Mouse (Mus musculus): ENCODE measurements around the gene Tmem104.

Tmem104 gene

DNA sequence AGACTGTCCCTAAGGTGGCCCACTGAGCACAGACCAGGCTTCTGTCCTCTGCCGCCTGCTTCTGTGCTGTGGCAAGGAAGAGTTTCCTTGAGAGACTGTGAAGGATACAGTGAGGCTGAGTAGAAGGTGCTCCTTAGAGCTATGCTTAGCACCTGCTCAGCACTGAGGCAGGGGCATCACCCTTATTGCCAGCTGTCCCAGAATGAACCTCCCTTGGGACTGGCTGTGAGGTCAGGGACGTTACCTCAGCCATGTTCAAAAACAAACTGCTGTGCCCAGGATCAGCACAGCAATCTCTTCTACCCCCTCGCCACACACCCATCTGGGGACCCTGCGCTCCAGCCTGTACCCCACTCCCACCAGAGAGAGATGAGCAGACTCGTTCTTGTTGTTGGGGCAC lies 45.6 kb downstream of the Tmem104 start:
- DNase-seq = no peak

DNA sequence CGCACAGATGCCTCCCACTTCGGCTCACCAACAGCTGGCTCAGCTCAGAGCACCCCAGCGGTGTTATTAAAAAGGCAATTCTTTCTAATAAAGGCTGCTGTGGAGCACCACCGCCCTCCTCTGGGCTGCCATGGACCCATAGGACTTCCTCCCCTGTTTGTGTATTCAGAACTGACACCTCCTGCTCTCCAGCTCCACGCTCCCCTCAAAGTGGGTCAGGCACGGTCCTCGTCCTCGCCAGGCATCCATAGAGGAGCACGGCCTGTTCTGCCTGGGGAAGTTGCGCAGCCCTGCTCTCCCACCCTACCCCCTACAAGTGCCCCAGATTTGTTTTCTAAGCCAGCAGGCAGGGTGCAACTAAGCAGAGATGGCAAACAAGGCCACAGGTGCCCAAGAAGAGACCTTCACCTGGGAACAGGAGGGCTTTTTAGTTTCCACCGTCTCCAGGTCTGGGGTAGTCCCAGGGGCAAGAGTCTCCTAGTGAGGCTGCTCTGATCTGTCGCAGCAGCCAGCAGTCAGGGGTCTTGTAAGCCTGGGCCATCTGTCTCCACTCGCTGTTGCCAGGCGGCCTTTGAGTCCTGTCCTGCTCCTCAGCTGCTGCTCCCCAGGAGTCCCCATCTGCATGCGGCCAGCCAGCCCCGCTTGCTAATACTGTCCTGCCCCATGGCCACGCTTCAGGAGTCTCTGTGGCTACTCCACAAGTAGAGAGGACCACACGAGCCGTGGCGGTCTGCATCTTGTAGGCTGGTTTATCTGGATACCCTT lies 46.4 kb downstream of the Tmem104 start:
- peak; percentile 45 for DNase-seq

DNA sequence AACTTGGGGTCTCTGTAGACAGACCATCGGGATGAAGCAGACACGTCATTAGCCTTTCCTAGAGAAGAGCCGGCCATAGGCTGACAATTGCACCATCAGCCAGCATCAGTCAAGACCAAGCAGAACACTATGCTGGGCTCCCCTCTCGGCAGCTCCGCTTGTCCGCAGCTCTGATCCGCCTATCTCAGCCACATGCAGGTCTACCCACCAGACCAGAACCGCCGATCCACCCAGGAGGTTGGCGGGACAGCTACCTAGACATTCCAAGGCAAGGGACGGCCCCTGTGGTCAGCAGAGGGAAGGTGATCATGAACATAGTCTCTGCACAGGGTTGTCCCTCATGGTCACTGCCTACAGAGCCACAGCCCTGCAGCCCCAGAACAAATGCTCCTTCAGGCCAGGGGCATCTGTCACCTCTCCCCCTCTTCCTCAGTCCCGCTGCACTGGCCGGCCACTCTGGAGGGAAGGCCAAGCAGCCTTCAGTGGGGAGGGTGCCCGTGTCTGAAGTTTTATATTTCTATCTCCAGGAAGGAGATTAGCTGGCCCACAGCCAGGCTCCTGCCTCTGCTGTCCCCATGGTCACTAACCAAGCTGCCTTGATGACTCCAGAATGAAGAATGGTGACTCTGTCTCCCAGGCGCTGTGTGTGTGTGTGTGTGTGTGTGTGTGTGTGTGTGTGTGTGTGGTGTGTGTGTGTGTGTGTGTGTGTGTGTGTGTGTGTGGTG lies 47.2 kb downstream of the Tmem104 start:
- no peak for DNase-seq

DNA sequence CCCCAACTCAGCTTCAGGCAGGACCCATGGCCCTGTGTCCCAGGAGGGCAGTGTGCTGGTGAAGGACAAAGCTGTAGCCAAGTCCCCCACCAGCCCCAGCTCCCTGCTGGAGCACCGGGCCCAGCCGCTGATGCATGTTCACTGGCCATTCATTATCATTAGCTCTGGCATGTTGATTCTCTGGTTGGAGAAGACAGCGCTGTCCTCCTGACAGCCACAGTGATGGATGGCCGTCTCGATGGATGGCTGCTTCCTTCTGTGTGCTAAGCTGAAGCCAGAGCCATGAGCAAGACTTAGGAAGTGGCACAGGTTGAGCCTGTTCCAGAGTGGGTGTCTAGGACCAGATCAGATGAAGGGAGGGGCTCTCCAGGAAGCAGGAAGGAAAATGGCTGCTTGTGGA lies 49.3 kb downstream of the Tmem104 start:
- DNase-seq = no peak

DNA sequence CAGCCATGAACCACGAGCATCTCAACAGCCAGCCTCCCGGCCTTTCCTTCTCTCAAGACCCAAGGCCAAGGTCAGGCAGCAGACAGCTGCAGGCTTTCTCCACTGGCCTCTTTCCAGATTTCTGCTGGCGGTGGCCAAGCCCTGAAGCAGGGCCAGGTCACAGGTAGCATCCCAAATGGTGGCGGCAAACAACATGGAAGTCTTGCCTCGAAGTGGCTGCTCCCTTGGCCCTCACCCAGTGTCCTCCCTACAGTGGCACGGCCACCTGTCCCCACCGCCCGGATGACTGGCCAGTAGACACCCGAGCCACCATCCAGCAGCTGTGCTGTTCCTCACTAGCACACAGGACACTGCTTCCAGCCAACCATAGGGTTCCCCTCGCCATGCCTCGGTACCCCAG lies 54.1 kb downstream of the Tmem104 start:
- DNase-seq = no peak

DNA sequence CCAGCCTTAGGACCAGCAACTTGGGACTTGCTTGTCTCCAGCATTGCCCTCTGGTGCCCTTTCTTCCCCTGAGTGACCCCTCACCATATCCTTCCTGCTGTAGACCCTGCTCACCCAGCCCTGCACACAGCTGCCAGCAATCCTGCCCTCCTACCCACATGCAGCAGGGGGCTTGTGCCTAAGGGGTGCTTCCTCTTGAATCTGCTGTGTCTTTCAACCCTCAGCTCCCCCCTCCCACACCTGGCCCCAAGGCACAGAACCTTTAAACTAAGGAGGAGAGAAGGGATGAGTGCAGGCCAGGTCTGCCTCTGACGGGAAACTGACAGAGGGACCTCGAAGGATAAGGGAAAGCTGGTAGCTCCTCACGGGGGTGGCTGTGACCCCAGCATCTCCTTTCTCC lies 55.5 kb downstream of the Tmem104 start:
- DNase-seq = no peak

DNA sequence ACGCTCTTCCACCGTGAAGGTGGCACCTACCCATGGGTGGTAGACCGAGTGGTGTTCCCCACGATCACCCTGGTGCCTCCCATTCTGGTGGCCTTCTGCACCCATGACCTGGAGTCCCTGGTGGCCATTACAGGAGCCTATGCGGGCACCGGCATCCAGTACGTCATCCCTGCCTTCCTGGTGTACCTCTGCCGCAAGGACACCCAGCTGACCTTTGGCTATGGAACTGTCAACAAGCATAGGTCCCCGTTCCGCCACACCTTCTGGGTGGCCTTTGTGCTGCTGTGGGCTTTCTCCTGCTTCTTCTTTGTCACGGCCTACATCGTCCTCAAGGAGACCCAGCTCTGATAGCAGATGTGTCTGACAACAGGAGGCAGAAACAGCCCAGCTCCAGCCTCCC lies 56.5 kb downstream of the Tmem104 start:
- no peak for DNase-seq

DNA sequence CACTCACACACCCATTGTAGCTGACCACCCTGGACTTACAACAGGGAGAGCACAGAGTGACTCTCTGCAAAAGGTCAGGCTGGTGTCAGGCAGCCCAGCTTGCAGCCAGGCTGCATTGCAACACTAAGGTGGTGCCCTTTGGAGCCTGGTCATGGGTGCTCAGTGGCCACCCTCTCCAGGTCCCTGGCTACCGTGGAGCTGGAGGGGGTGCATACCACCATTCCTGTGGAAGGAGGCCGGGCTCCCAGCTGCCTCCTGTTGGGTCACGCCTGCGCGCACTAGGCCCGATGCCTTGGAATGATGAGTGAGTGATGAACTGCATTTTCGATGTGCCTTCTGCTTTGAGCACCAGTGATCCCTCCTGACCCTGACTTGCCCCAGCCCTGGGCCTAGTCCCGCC lies 57.6 kb downstream of the Tmem104 start:
- no peak for DNase-seq

DNA sequence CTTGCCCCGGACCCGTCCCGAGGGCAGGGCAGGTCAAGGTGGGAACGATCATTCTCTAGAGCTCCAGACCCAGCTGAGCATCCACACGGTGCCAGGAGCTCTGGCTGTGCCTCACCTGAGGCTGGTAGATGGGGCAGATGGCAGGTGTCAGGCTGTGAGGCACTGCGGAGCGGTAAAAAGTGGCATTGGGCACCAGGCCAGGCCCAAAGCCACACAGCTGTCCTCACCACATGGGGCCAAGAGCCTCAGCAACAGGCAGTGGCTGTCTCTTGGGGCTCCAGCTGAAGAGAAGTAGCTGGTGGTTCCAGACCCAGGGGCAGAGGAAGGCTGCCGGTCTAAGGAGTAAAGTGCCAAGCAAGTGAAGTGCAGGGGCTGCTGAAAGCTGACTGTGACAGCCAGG lies 59.1 kb downstream of the Tmem104 start:
- no peak for DNase-seq

DNA sequence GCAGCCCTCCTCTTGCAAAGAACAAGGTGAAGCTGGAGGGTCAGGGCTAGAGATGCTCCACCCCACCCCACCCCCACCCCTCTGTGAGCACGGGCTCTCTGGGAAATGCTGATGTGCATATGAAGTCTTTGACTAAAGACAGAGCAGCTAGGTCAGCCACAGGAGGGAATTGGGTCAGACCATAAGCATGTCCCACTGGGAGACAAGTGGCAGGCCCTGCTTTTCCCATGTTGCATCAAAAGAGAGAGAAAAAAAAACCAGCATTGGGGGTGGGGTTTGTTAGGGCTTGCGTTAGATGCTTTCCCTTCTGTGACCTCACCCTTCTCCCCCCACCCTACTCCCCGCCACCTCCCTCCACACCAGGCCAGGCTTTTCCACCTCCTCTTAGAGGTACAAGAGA lies 60.0 kb downstream of the Tmem104 start:
- no peak for DNase-seq

DNA sequence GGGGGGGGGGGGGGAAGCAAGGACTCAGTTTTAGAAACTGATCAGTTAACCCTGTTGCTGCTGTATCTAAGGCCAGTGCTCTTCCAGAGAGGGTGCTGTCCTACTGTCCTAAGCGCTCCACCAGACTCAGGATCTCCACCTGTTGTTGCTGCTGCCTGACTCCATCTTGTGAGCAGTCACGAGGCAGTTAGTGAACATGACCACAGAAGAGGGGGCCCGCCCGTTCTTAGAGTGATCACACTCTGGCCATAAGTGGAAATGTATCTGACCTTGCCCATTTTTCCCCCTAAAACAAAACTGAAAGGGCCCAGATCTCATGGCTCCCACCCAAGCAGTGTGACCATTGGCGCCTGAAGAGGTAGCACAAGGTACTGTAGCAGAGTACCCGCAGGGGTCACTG lies 60.7 kb downstream of the Tmem104 start:
- DNase-seq = no peak

DNA sequence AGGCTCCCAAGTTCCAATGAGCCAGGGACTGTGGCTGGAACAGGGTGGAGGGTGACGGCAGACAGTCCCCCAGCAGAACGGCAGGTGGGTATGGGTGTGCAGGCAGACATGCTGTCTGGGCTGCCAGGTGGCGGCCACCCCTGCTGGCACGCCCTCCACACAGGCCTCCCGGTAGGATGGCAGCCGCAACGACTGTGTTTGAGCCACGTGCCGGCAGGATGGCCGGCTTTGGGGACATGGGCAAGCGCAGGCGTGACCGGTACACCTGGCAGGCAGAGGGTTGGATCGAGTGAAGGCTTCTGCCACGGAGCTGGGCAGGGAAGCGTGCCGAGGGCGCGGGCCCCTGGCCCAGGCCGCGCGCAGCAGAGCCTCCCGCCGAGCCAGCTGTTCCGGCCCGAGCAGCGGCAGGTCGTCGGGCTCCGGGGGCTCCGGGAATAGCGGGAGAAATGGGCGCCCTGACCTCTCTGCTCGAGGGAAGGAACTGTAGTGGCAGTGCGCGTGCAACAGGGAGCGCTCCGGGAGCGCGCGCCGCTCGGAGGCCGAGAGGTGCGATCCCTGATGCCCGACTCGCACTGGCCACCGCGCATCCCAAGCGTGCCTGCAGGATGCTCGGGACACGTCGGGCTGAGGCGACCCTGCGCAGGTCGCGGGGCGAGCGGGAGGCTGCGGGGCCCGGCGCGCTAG lies 62.6 kb downstream of the Tmem104 start:
- no peak for DNase-seq

DNA sequence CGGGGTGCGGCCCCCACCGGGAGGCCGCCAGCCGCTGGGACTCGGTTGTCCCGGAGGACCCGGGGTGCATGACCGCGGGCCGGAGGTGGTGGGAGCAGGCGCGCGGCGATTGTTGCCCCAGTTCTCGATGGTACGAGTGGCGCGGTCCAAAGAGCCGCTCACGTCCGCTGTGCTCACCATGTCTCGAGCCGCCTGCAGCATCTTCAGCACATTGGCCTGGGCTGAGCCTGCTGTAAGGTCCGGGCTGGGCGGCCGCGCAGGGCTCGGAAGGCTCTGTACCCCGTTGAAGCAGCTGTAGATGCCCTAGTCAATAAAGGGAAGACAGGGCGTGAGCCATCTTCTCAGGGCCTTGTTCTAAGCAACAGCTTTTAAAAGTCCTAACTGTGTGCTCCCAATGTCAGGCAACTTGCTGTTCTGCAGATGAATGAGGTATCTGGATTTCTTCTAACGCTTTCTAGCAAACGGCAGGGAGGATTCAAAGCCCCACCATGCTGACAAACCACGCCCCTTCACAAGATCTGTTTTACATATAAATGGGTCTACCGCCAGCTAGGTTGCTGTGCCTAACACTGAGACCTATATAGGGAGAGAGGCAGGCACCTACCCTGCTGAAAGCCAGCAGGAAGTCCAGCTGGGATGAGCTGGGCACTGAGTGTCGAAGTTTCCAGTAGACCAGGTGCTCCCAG lies 63.3 kb downstream of the Tmem104 start:
- DNase-seq = no peak

DNA sequence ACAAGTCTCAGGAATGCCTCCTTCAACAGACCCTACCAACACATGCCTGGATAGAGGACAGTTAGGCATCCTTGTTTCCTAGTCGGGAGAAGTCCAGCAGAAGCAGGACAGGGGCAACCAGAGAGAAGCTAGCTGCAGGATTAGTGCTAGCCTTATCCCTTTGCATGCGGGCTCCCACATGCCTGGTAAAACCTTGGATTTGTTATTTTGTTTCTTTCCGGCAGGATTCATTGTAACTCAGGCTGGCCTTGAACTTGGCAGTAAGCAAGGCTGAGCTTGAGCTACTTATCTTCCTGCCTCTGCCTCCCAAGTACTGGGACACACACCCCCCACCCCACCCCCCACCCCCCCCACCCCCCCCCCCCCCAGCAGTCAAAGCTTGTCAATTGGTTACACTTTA lies 64.0 kb downstream of the Tmem104 start:
- DNase-seq = no peak

DNA sequence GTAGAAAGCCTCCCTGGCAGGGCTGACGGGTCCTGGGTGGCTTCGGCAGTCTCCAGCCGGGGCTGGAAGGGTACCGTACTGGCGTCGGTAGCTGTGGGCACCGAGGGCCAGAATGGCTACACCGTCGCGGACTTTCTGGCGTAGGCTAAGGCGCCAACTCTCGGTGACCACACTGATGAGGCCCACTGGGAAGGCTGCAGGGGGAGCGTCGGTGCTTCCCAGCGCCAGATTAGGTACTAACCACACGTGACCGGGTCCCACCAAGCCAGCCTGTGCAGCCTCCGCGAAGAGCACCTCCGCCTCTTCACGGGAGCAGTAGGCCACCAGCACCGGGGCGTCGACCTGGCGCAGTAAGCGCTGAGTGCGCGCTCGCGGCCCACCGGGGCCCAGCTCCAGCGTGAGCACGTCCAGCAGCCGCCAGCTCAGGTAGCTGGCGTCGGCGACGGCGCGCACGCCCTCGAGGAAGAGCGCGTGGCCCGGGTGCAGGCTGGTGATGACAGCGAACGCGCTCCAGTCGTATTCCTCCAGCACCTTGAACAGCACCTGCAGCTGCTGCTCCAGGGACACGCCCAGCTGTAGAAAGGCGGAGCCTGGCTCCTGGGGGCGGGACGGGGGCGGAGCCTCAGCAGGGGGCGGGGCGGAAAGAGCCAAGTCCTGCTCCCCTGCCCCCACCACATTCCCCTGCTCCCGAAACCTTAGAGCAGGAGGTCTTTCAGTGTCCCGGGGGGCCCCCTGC lies 70.7 kb downstream of the Tmem104 start:
- no peak for DNase-seq

DNA sequence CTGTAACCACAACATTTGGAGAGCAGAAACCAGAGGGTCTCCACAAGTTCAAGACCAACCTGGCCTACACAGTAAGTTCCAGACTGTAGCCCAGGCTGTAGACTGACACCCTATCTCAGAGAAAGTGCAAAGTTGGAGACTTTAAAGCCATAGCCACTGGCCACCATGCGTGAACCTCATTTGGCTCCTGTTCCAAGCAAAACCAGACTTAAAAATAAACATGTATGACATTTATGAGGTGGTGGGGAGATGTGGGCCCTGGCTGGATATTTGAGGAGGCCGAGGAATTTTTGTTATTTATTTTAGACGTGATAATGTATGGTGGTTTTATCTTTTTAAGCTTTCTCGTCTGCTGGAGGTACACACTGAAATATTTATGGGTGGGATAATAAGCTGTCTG lies 71.8 kb downstream of the Tmem104 start:
- DNase-seq = no peak

DNA sequence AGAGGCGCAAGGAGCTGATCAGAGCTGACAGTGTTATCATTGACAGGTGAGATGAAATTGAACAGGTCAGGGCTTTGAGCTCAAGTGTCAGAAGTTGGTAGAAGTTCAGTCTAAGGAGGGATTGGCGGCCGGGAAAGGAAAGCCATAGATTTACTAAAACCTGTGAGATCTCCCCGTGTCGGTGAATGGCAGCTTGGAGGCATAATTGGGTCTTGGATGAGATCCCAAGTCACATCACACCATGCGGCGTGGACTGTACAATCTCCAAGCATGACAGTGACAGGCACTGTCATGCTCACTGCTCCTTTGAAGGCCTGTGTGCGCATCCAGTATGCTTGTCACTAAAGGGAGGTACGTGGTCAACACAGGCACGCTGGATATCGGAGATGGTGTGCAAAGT lies 75.7 kb downstream of the Tmem104 start:
- DNase-seq = no peak

DNA sequence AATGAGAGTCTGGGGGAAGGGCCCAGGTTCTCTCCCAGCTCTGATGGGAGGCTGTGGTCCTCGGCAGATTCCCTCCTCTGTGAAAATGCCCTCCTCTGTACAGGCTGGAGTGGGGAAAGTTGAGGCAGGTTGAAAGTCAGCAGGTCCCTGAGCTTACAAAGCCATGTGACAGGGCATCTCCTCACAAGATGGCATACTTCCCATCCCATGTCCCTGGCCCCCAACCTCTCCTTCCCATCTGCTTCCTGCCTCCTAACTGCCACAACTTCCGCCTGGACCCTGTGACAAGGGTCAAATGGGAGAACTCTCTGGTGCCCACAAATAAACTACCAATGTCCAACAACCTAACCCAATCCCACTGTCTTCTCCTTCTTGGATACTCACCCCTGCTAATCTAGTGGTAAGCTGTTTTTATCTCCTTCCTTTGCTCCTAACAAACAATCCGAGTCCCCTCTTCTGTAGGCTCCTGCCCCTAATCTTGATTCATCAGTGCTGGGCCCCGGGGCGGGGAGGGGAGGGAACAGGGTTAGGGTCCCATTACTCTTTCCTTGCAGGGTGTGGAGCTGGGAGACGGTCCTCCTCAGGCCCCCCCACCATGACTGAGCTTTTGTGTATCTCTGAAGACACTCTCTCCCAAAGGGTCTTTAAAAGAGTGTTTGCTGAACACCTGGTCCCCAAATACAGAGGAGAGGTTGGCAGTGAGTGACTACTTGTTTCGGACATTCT lies 77.0 kb downstream of the Tmem104 start:
- no peak for DNase-seq

DNA sequence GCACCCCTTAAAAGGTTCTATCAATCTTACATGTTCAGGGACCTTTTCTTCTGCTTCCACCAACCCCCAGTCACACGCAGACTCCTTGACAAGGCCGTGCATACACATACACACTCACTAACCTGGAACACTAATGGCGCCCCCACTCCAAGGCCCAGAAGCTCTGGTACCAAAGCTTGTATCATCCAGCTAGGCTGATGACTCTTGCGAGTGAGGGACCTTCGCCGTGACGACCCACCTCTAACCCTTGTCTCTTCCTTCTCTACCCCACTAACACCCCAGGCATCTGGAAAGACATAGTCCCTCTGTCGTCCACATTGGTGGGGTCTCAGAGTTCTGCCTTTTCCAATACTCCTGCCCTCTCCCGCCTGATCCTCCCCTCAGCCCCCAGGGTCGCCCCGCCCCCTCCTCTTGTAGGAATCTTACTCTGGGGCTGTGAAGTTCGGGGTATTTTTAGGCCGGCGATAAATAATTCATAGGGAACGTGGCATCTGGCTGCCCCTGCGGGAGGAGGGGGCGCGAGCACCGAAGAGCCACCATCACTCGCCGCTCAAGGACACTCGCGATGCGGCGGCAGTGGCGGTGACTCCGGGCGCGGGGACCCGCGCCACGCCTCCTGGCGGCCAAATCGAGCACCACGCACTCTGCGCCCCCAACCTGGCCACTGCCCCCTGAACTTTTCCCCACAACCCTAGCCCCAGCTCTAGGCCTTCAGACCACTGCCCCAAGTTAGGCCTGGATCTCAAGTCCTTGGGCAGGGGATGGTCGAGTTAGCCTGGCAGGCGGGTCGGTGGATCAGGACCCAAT lies 77.8 kb downstream of the Tmem104 start:
- no peak for DNase-seq

DNA sequence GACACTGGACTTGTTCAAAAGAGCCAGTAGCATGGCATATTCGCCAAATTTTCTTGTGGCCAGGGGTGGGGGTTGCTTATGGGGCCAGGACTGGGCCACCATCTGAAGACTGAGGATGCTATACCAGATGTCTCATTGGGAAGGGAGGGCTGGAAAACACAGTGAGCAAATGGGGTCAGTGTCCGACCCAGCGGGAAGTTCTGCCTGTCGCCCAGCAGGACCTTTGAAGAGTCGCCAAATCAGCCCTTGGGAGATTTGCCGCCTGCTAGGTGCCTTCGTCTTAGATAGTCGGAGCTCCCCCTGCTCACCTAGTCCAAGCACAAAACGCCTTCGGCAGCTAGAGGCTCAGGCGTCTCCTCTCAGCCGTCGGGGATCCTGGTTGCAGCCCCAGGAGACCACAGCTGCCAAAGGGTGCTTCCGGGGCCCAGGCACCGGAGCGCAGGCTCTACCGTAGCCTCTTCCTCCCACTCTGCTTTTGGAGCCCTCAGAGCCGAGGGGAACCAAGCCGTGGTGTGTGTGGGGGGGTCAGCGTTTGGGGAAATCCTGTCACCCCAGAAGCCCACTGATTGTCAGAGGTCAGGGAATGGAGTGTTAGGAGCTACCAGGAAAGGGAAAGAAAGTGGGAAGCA lies 78.6 kb downstream of the Tmem104 start:
- no peak for DNase-seq

DNA sequence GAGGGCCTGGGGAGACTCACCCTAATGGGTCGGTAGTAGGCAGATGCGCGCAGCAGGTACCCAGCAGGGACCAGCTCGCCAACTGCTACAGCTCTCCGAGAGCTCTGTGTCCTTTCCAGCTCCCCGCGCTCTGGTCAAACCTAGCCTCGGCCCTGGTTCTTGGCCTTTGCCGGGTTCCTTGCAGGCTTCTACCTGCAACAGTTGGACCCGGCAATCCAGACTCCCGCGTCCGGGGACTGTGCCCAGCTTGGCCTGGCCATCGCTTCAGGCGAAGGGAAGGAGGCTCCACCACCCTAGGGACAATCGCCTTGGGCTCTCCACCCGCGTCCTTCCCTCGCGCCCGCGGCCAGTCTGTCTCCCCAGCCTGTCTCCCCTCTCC lies 79.1 kb downstream of the Tmem104 start:
- DNase-seq = no peak

All from layer of hippocampus, adult 9-11 months (tissue).